Mouse (Mus musculus) kidney, postnatal 0 days (tissue): Measurements from ENCODE around the gene Qrich2. TPM values are rescaled to one million over a fixed set of nuclear protein-coding genes. Genes with fewer than 3 reads are reported as not detected.

Experiments
- ATAC-seq: fragments of 200-750 bp; cut with Nextera tagmentation; replicated peaks from 2 replicates; pipeline ENCODE4 v1.8.0; 2017; ENCODE audit warnings: low read depth, moderate number of reproducible peaks, moderate TSS enrichment, moderate library complexity; ENCODE audit not compliant: low FRiP score
- DNase-seq: peaks from one replicate; pipeline ENCODE4 v3.0.0-alpha.2; 2016; ENCODE audit warnings: low spot score
- H3K27ac ChIP-seq: fragments of 300-500 bp; sonication (generic); 2 replicates; pipeline ENCODE4 v1.5.1; 2014; ENCODE audit warnings: mild to moderate bottlenecking
- H3K27me3 ChIP-seq: fragments of 300-500 bp; sonication (generic); 2 replicates; pipeline ENCODE4 v1.6.1; 2014; ENCODE audit warnings: low read length, mixed read lengths; ENCODE audit not compliant: insufficient read depth
- H3K36me3 ChIP-seq: fragments of 300-500 bp; sonication (generic); 2 replicates; pipeline ENCODE4 v1.6.1; 2014; ENCODE audit warnings: low read length, mixed read lengths; ENCODE audit not compliant: insufficient read depth
- H3K4me1 ChIP-seq: fragments of 300-500 bp; sonication (generic); replicated peaks from 2 replicates; pipeline ENCODE4 v1.6.1; 2014; ENCODE audit warnings: antibody characterized with exemption, low read length, mixed read lengths; ENCODE audit not compliant: insufficient read depth
- H3K4me2 ChIP-seq: fragments of 300-500 bp; sonication (generic); 2 replicates; pipeline ENCODE4 v1.6.1; 2014; ENCODE audit warnings: mild to moderate bottlenecking, low read length, moderate library complexity, mixed read lengths
- H3K4me3 ChIP-seq: fragments of 300-500 bp; sonication (generic); replicated peaks from 2 replicates; pipeline ENCODE4 v1.5.1; 2014; ENCODE audit warnings: low read depth, low read length
- H3K9ac ChIP-seq: fragments of 300-500 bp; sonication (generic); 2 replicates; pipeline ENCODE4 v1.6.1; 2014; ENCODE audit warnings: low read depth, low read length
- H3K9me3 ChIP-seq: fragments of 300-500 bp; sonication (generic); replicated peaks from 2 replicates; pipeline ENCODE4 v1.6.1; 2016; ENCODE audit warnings: low read length, inconsistent platforms, mixed read lengths
- CTCF ChIP-seq: IDR thresholded peaks from 2 replicates; pipeline ENCODE4 v1.5.1; 2016; ENCODE audit warnings: antibody characterized with exemption, low read depth, mild to moderate bottlenecking, moderate library complexity
- WGBS: fragments of 180-500 bp; shearing (Covaris S2); extraction: QIAGEN DNeasy Blood & Tissue Kit; methylation state at CpG from one replicate; pipeline ENCODE4 v1.1.7; 2014; 5-methylcytosine and 5-hydroxymethylcytosine counted together
- polyA plus RNA-seq: library from polyadenylated mRNA; unstranded; fragments of >200 nt; fragmentation: Nextera tagmentation; extraction: Ambion mirVana; gene quantifications from 2 replicates; pipeline ENCODE4 v1.2.1, GENCODE M21; 2015

Qrich2 gene
- polyA plus RNA-seq, 1 experiment from 2014 or later = 0.24 TPM

GRCm38 (mm10) chr11:116396934-116397330, 69.1 kb downstream of the Qrich2 start:
- TF ChIP-seq CTCF = no peak
- Histone ChIP-seq H3K27me3 (no peaks in the 10 kb centered on the region), H3K9ac (no peak overlapping the region), H3K27ac (no peak overlapping the region), H3K9me3 (no peaks in the 10 kb centered on the region), H3K36me3 (peaks cover 13% of the 10 kb centered on the region; the same call in 1 of the 2 replicates), H3K4me1 (no peaks in the 10 kb centered on the region), H3K4me3 (no peak overlapping the region), H3K4me2 (no peak overlapping the region)
- ATAC-seq (no peak), DNase-seq (no peak)
- 99% methylated on average over 3 of the region's 3 CpGs for WGBS

- Histone ChIP-seq H3K4me2 (no peak overlapping the region), H3K27ac (no peak overlapping the region)
- no peak for DNase-seq
Observed at GRCm38 (mm10) chr11:116396276-116396933, 69.6 kb downstream of the Qrich2 start.

GRCm38 (mm10) chr11:116394769-116395168, 71.3 kb downstream of the Qrich2 start:
- 65% methylated on average over 4 of the region's 4 CpGs for WGBS
- H3K4me3 ChIP-seq = no peak overlapping the region
- H3K9me3 ChIP-seq = no peaks in the 10 kb centered on the region
- no peaks in the 10 kb centered on the region for H3K4me1 ChIP-seq
- no peak for TF ChIP-seq CTCF
- no peak overlapping the region for H3K4me2 ChIP-seq
- no peaks in the 10 kb centered on the region for H3K27me3 ChIP-seq
- DNase-seq (no peak), ATAC-seq (no peak)
- peaks cover 13% of the 10 kb centered on the region; the same call in 1 of the 2 replicates for H3K36me3 ChIP-seq
- H3K27ac ChIP-seq = peak overlapping the region; percentile 50
- no peak overlapping the region for H3K9ac ChIP-seq

More at GRCm38 (mm10) chr11:116396276-116396933, 69.6 kb downstream of the Qrich2 start:
- H3K27me3 ChIP-seq = no peaks in the 10 kb centered on the region
- ATAC-seq = no peak
- no peak for TF ChIP-seq CTCF
- H3K9me3 ChIP-seq = no peaks in the 10 kb centered on the region
- H3K9ac ChIP-seq = no peak overlapping the region
- H3K36me3 ChIP-seq = peaks cover 13% of the 10 kb centered on the region; the same call in 1 of the 2 replicates
- H3K4me1 ChIP-seq = no peaks in the 10 kb centered on the region
- WGBS = 87% methylated on average over 11 of the region's 11 CpGs
- H3K4me3 ChIP-seq = no peak overlapping the region

Other genes starting within 250 kb of the Qrich2 start
- gene Evpl, start 228.2 kb downstream of the Qrich2 start, polyA plus RNA-seq = 3.9 and 4.1 TPM in 2 replicates
- gene Srp68, start 192.0 kb downstream of the Qrich2 start, polyA plus RNA-seq = 62.1 and 69.1 TPM in 2 replicates
- 0.13 and 0.18 TPM in 2 replicates for gene Galr2, start 185.3 kb downstream of the Qrich2 start, polyA plus RNA-seq
- gene Exoc7, start 159.0 kb downstream of the Qrich2 start, polyA plus RNA-seq = 56.5 and 59.1 TPM in 2 replicates
- gene Foxj1, start 130.8 kb downstream of the Qrich2 start, polyA plus RNA-seq = 2.5 TPM in 2 replicates
- gene Rnf157, start 53.2 kb downstream of the Qrich2 start, polyA plus RNA-seq = 7.4 and 8.1 TPM in 2 replicates
- gene Ubald2, start 32.1 kb downstream of the Qrich2 start, polyA plus RNA-seq = 53.5 and 53.6 TPM in 2 replicates
- 150 and 167 TPM in 2 replicates for gene Prpsap1, start 28.0 kb upstream of the Qrich2 start, polyA plus RNA-seq
- 8.0 and 9.0 TPM in 2 replicates for gene Sphk1, start 64.7 kb upstream of the Qrich2 start, polyA plus RNA-seq
- gene Ube2o, start 115.2 kb upstream of the Qrich2 start, polyA plus RNA-seq = 8.6 and 8.9 TPM in 2 replicates
- not detected in 2 replicates for gene Aanat, start 120.2 kb upstream of the Qrich2 start, polyA plus RNA-seq
- 8.8 and 9.0 TPM in 2 replicates for gene Rhbdf2, start 160.8 kb upstream of the Qrich2 start, polyA plus RNA-seq
- gene Prcd, start 187.3 kb upstream of the Qrich2 start, polyA plus RNA-seq = 1.3 and 1.4 TPM in 2 replicates
- 35.2 and 37.5 TPM in 2 replicates for gene Cygb, start 188.1 kb upstream of the Qrich2 start, polyA plus RNA-seq